In the genomic region with DNA sequence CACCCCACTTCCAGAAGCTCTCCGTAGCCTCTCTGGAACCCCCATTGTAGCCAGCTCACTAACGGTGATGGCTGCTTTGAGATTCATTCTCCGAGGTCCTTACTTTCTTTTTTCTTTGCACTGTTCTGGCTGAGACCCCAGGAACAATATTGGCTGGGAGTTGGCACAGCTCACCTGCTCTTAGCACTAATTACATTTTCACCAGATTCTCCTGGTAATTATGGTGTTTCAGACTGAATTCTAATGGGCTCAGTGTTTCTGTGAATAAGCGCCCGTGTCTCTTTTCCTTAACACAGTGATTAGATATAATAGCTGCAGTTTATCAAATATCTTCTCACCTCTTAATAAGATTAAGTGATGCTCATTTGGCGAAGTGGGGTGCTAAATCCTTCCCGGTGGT, we compare ENCODE assay signal across 18 mouse cellular contexts.
"Had no signal": no experiment of that assay in that cellular context is flagged by ENCODE, and none has a peak within 500 bp of the region (broad histone marks: within the 10 kb centered on the region; RNA-seq: fewer than 3 reads in every experiment).

No protein-coding gene starts in this region.

- DNase-seq: liver, postnatal 0 days; lung, adult 2 months; lung, postnatal 14 days; lung, postnatal 36 days; midbrain, embryonic 14.5 days; right cerebral cortex, postnatal 25 days; right cerebral cortex, postnatal 4 days; spleen, adult 18-20 months; thymus, adult 18-20 months; thymus, postnatal 14 days; thymus, postnatal 36 days had no signal

- H3K4me1 ChIP-seq: lung, embryonic 15.5 days; megakaryocyte, embryonic 14.5 days; midbrain, embryonic 12.5 days; neural tube, embryonic 12.5 days had no signal

- H3K9ac ChIP-seq: liver, postnatal 0 days; lung, embryonic 15.5 days; midbrain, embryonic 12.5 days; neural tube, embryonic 12.5 days had no signal

- H3K9me3 ChIP-seq: lung, embryonic 15.5 days; megakaryocyte, embryonic 14.5 days; midbrain, embryonic 12.5 days; neural tube, embryonic 12.5 days had no signal

- H3K36me3 ChIP-seq: lung, embryonic 15.5 days; midbrain, embryonic 12.5 days; neural tube, embryonic 12.5 days had no signal

- ATAC-seq: liver, postnatal 0 days; lung, postnatal 0 days; midbrain, embryonic 16.5 days had no signal

- H3K27me3 ChIP-seq: lung, embryonic 15.5 days; megakaryocyte, embryonic 14.5 days; midbrain, embryonic 12.5 days; neural tube, embryonic 12.5 days had no signal

- H3K4me3 ChIP-seq: lung, embryonic 15.5 days; megakaryocyte, embryonic 14.5 days; midbrain, embryonic 12.5 days; neural tube, embryonic 12.5 days had no signal

- H3K27ac ChIP-seq: lung, embryonic 15.5 days; macrophage; midbrain, embryonic 12.5 days; neural tube, embryonic 12.5 days had no signal

- H3K4me2 ChIP-seq: lung, embryonic 15.5 days; midbrain, embryonic 12.5 days; neural tube, embryonic 12.5 days had no signal
